Mouse (Mus musculus): ENCODE measurements at regions not wholly inside any gene's neighbourhood (a gene's known extent, or its start where the extent isn't known, plus 50 kb on each side); places are given as distances from the start of the nearest gene placed in this dataset.

- TF ChIP-seq CTCF (IDR thresholded peaks at IDR 0.05; ENCODE audit: extremely low read depth, insufficient read depth, insufficient read length, insufficient replicate concordance) = no peak
- no peak for TF ChIP-seq POLR2A (IDR thresholded peaks at IDR 0.05; ENCODE audit: low read depth, low read length)
Measured at GRCm38 (mm10) chr16:24216828-24217227, 176.5 kb upstream of the Lpp start.

Data from spleen, adult 2 months (tissue).